Mouse (Mus musculus): ENCODE data around the gene Dus1l. TPM values are rescaled to one million over a fixed set of nuclear protein-coding genes. Genes with fewer than 3 reads are reported as not detected.
A peak's percentile ranks its signal among the peaks of the same experiment; 100 is the strongest.
"Not testable (repeated sequence)": the region's sequence is repeated elsewhere in the genome, so short reads cannot be mapped to it uniquely, and the experiment has no call there.

Dus1l gene
- total and polyA plus RNA-seq, 2 experiments from 2014 or later, result 40.2 to 47.1 TPM

DNA sequence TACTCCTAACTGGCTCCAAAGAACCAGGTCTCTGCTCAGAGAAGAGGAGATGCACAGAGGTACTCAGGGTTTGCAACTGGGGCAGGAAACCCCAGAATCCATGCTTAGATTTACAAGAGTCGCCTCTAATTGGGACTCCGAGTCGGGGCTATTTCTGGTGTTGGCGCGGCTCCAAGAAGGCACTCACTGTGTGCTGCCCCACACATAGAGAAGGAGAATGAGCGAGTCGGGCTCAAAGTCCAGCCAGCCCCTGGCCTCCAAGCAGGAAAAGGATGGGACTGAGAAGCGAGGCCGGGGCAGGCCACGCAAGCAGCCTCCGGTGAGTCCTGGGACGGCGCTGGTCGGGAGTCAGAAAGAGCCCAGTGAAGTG, 33.5 kb downstream of the Dus1l start, which contains the start of gene Hmga1b:
Gene Hmga1b, plus strand, starts transcription at position 123 of the 370 bp plus-strand sequence.
- not testable (repeated sequence) for H3K4me3 ChIP-seq (ENCODE audit: low read depth, low read length)

DNA sequence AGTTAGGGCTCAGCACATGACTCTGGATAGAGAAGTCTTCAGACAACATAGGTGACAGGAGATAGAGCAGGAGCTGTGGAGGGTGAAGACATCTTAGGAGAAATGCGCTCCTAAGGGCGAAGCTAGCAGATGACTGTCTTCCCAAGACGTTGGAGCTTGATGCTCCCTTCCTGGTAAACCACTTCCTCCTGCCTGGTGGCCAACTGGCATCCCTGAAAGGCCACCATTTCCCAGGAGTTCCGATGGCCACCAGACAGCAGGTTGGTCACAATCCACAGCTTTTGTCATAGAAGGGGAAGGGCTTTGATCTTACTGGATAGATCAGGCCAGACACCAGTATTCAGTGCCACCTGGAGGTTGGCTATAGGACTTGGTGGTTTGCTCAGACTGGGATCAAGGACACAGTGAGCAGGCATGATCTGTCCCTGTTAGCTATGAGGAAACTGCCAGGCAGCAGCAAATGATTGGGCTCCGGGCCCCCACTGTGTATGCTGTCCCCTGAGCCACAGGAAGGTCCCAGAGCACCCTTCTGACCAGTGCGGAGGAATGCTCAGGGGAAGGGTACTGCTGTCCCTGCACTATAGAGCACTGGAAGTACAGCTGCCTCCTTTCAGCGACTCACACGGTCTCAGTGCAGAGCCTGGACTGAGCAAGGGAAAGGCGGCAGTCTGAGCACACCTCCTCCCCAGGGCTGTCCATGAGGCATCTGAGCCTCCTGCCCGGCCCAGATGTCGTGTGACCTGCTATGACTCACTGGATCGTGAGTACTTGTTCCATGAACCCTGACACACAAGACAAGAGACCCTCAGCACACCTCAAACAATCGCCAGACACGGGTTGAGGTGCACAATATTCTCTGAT, 34.2 kb downstream of the Dus1l start:
- no peak for TF ChIP-seq CTCF (IDR thresholded peaks at IDR 0.05; ENCODE audit: low read depth)
- TF ChIP-seq EP300 (IDR thresholded peaks at IDR 0.05; ENCODE audit: low read depth), result no peak
- H3K27ac ChIP-seq (ENCODE audit: low read depth), result no peak overlapping the region
- DNase-seq (ENCODE audit: low spot score) (peak; percentile 24), ATAC-seq (ENCODE audit: insufficient read depth, low read depth) (0 out of 2 replicates have a peak, but pooled peaks have one; percentile 34)
- 51% methylated on average over 14 of the region's 14 CpGs for WGBS
- H3K36me3 ChIP-seq (replicated peaks; ENCODE audit: control insufficient read depth, insufficient read depth, low read length), result no peaks in the 10 kb centered on the region
- peak overlapping the region; percentile 21; the same call in 1 of the 2 replicates for H3K4me2 ChIP-seq (ENCODE audit: low read depth, low read length)
- H3K4me3 ChIP-seq (ENCODE audit: low read depth, low read length), result no peak overlapping the region
- peaks cover 4% of the 10 kb centered on the region; the same call in 1 of the 2 replicates for H3K27me3 ChIP-seq (ENCODE audit: control insufficient read depth, insufficient read depth, low read length)
- H3K9me3 ChIP-seq (replicated peaks; ENCODE audit: control insufficient read depth, low read length), result peaks cover 13% of the 10 kb centered on the region; the same call in 1 of the 2 replicates
- H3K4me1 ChIP-seq (ENCODE audit: control insufficient read depth, insufficient read depth), result peaks cover 6% of the 10 kb centered on the region
- H3K9ac ChIP-seq (replicated peaks; ENCODE audit: low read depth, low read length), result no peak overlapping the region

More for the DNA sequence above, 33.5 kb downstream of the Dus1l start, which contains the start of gene Hmga1b:
- 5% methylated on average over 14 of the region's 14 CpGs for WGBS
- ATAC-seq (ENCODE audit: insufficient read depth, low read depth), result peak; percentile 28; the same call in 1 of the 2 replicates
- H3K27ac ChIP-seq (ENCODE audit: low read depth); DNase-seq (ENCODE audit: low spot score); H3K9ac ChIP-seq (replicated peaks; ENCODE audit: low read depth, low read length); H3K4me1 ChIP-seq (ENCODE audit: control insufficient read depth, insufficient read depth); H3K27me3 ChIP-seq (ENCODE audit: control insufficient read depth, insufficient read depth, low read length); H3K36me3 ChIP-seq (replicated peaks; ENCODE audit: control insufficient read depth, insufficient read depth, low read length): not testable (repeated sequence)
- peak within 1 kb of the TSS; percentile 21; the same call in 1 of the 2 replicates for H3K4me2 ChIP-seq (ENCODE audit: low read depth, low read length)
- H3K9me3 ChIP-seq (replicated peaks; ENCODE audit: control insufficient read depth, low read length), result peaks cover 11% of the 10 kb centered on the region; the same call in 1 of the 2 replicates

DNA sequence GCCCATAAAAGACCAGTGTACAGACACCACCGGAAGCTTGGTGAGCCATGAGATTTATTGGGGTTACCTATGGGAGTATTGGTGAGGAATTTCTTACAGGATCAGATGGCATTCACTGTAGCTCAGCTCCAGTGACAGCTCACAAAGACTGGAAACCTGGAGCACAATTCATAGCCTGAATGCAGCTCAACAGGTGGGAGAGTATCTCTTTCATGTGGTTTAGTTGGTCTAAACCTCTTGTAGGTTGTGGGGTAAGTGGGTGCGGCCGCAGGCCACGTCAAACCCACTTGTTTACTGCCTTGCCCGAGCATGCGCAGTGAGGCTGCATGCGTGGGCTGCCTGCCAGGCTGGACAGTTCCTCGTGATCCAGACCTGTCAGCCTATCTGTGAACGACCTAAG, 36.0 kb downstream of the Dus1l start:
- H3K4me2 ChIP-seq (ENCODE audit: low read depth, low read length), result no peak overlapping the region
- H3K27me3 ChIP-seq (ENCODE audit: control insufficient read depth, insufficient read depth, low read length), result peaks cover 4% of the 10 kb centered on the region; the same call in 1 of the 2 replicates
- WGBS, result 58% methylated on average over 9 of the region's 9 CpGs
- DNase-seq (ENCODE audit: low spot score) (no peak), ATAC-seq (ENCODE audit: insufficient read depth, low read depth) (peak; percentile 25; the same call in 1 of the 2 replicates)
- H3K9me3 ChIP-seq (replicated peaks; ENCODE audit: control insufficient read depth, low read length), result peaks cover 13% of the 10 kb centered on the region; the same call in 1 of the 2 replicates
- H3K4me1 ChIP-seq (ENCODE audit: control insufficient read depth, insufficient read depth), result peaks cover 6% of the 10 kb centered on the region
- no peak for TF ChIP-seq EP300 (IDR thresholded peaks at IDR 0.05; ENCODE audit: low read depth)
- no peak for TF ChIP-seq CTCF (IDR thresholded peaks at IDR 0.05; ENCODE audit: low read depth)
- no peaks in the 10 kb centered on the region for H3K36me3 ChIP-seq (replicated peaks; ENCODE audit: control insufficient read depth, insufficient read depth, low read length)
- H3K4me3 ChIP-seq (ENCODE audit: low read depth, low read length), result no peak overlapping the region
- H3K9ac ChIP-seq (replicated peaks; ENCODE audit: low read depth, low read length), result no peak overlapping the region
- no peak overlapping the region for H3K27ac ChIP-seq (ENCODE audit: low read depth)

DNA sequence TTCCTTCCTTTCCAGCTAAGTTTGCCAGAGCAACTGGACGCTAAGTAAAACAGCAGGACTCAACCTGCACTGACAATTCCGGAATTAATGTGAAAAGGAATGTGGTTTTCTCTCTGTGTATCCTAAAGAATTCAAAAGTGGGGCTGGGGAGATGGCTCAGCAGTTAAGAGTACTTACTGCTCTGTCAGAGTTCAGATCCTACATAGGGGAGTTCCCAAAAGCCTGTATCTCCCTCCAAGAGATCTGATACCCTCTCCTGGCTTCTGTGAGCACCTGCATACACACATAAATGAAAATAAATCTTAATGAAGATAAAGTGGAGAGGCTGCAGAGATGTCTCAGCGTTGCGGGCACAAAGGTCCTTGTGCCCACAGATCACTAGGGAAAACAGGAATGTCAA, 44.6 kb downstream of the Dus1l start:
- 65% methylated on average over 4 of the region's 4 CpGs for WGBS
- Histone ChIP-seq H3K4me3 (ENCODE audit: low read depth, low read length) (no peak overlapping the region), H3K4me2 (ENCODE audit: low read depth, low read length) (no peak overlapping the region), H3K36me3 (replicated peaks; ENCODE audit: control insufficient read depth, insufficient read depth, low read length) (no peaks in the 10 kb centered on the region), H3K9me3 (replicated peaks; ENCODE audit: control insufficient read depth, low read length) (no peaks in the 10 kb centered on the region), H3K27ac (ENCODE audit: low read depth) (no peak overlapping the region), H3K27me3 (ENCODE audit: control insufficient read depth, insufficient read depth, low read length) (no peaks in the 10 kb centered on the region), H3K4me1 (ENCODE audit: control insufficient read depth, insufficient read depth) (no peaks in the 10 kb centered on the region), H3K9ac (replicated peaks; ENCODE audit: low read depth, low read length) (no peak overlapping the region)
- DNase-seq (ENCODE audit: low spot score) (no peak), ATAC-seq (ENCODE audit: insufficient read depth, low read depth) (no peak)
- no peak for TF ChIP-seq CTCF (IDR thresholded peaks at IDR 0.05; ENCODE audit: low read depth)
- no peak for TF ChIP-seq EP300 (IDR thresholded peaks at IDR 0.05; ENCODE audit: low read depth)

DNA sequence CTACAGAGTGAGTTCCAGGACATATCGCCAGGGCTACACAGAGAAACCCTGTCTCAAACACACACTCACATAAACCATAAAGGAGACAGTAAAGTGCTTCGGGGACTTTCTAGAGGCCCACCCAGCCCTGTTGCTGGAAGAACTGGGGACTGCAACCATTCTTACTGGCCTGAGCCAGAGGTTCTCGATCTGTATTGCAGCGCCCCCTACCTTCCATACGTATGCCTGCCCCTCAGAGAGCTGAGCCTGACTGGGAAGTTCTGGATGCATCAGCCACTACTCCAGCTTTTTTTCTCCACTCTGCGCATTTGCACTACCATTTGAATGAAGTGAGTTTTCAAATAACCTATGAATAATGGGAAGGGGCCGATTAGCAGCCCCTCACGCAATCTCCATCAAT, 46.8 kb downstream of the Dus1l start:
- Histone ChIP-seq H3K4me3 (ENCODE audit: low read depth, low read length) (no peak overlapping the region), H3K27me3 (ENCODE audit: control insufficient read depth, insufficient read depth, low read length) (0 out of 2 replicates have a peak, but pooled peaks cover 3% of the 10 kb centered on the region), H3K27ac (ENCODE audit: low read depth) (no peak overlapping the region), H3K36me3 (replicated peaks; ENCODE audit: control insufficient read depth, insufficient read depth, low read length) (no peaks in the 10 kb centered on the region), H3K4me1 (ENCODE audit: control insufficient read depth, insufficient read depth) (no peaks in the 10 kb centered on the region), H3K4me2 (ENCODE audit: low read depth, low read length) (no peak overlapping the region), H3K9ac (replicated peaks; ENCODE audit: low read depth, low read length) (no peak overlapping the region), H3K9me3 (replicated peaks; ENCODE audit: control insufficient read depth, low read length) (no peaks in the 10 kb centered on the region)
- 51% methylated on average over 8 of the region's 8 CpGs for WGBS
- ATAC-seq (ENCODE audit: insufficient read depth, low read depth) (no peak), DNase-seq (ENCODE audit: low spot score) (no peak)
- TF ChIP-seq CTCF (IDR thresholded peaks at IDR 0.05; ENCODE audit: low read depth) (peak; percentile 44), EP300 (IDR thresholded peaks at IDR 0.05; ENCODE audit: low read depth) (no peak)

All from heart, postnatal 0 days (tissue).